Mouse (Mus musculus): ENCODE measurements around the gene Invs. TPM values are rescaled to one million over a fixed set of nuclear protein-coding genes. Genes with fewer than 3 reads are reported as not detected.

The Invs gene
- polyA plus RNA-seq, 1 experiment from 2014 or later, result 2.2 TPM

DNA sequence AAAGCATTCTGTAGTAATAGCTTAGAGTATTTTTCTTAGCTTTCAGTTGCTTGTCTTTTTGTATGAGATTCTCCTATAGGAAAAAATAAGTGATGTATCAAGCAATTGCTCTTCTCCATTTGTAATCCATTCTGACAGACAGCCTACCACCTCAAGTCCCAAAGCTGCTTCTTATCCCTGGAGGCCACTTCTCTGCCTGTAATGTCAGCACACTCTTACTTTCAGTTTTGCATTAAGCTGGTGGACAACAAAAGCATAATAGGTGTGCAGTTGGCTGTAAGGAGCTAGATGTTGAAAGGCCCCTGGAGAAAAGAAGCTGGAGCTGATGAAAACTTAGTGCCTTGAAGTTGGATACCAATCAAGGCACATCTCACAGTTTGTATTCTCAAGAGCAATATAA is 26.3 kb upstream of the Invs start:
- Histone ChIP-seq H3K4me2 (replicated peaks; ENCODE audit: low read depth) (no peak overlapping the region), H3K9ac (ENCODE audit: low read length) (no peak overlapping the region), H3K4me3 (ENCODE audit: low read depth, low read length) (no peak overlapping the region), H3K36me3 (ENCODE audit: control insufficient read depth, insufficient read depth, low read length) (no peaks in the 10 kb centered on the region), H3K27me3 (ENCODE audit: control insufficient read depth, insufficient read depth, low read length) (no peaks in the 10 kb centered on the region), H3K4me1 (replicated peaks; ENCODE audit: control insufficient read depth, insufficient read depth) (no peaks in the 10 kb centered on the region), H3K27ac (replicated peaks) (no peak overlapping the region), H3K9me3 (ENCODE audit: control insufficient read depth, low read length) (no peaks in the 10 kb centered on the region)
- TF ChIP-seq EP300 (optimal IDR thresholded peaks at IDR 0.05), result no peak
- no peak for TF ChIP-seq CTCF (IDR thresholded peaks at IDR 0.05; ENCODE audit: low read depth)
- ATAC-seq (ENCODE audit: low FRiP score, low TSS enrichment) (no peak), DNase-seq (ENCODE audit: low spot score) (no peak)

DNA sequence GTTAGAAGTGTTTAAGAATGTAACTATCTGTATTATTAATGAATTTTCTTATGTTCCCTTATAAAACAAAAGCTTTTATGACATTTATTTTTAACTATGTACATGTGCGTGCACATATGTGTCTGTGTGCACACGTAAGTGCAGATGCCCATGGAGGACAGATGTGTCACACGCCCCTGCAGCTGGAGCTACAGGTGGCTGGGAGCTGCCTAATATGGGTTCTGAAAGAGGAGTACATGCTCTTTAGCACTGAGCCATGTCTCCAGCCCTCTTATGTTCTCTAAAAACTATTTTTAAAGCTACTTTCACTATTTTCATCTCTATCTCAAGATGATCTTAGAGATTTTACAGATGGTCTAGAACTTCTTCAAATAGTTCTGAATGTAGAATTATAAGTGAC is 21.5 kb upstream of the Invs start:
- TF ChIP-seq EP300 (optimal IDR thresholded peaks at IDR 0.05) (no peak), CTCF (IDR thresholded peaks at IDR 0.05; ENCODE audit: low read depth) (no peak)
- Histone ChIP-seq H3K9ac (ENCODE audit: low read length) (no peak overlapping the region), H3K4me3 (ENCODE audit: low read depth, low read length) (no peak overlapping the region), H3K36me3 (ENCODE audit: control insufficient read depth, insufficient read depth, low read length) (no peaks in the 10 kb centered on the region), H3K27me3 (ENCODE audit: control insufficient read depth, insufficient read depth, low read length) (no peaks in the 10 kb centered on the region), H3K27ac (replicated peaks) (no peak overlapping the region), H3K4me1 (replicated peaks; ENCODE audit: control insufficient read depth, insufficient read depth) (no peaks in the 10 kb centered on the region), H3K4me2 (replicated peaks; ENCODE audit: low read depth) (no peak overlapping the region), H3K9me3 (ENCODE audit: control insufficient read depth, low read length) (no peaks in the 10 kb centered on the region)
- DNase-seq (ENCODE audit: low spot score) (no peak), ATAC-seq (ENCODE audit: low FRiP score, low TSS enrichment) (no peak)
- 92% methylated on average over 3 of the region's 3 CpGs for WGBS

DNA sequence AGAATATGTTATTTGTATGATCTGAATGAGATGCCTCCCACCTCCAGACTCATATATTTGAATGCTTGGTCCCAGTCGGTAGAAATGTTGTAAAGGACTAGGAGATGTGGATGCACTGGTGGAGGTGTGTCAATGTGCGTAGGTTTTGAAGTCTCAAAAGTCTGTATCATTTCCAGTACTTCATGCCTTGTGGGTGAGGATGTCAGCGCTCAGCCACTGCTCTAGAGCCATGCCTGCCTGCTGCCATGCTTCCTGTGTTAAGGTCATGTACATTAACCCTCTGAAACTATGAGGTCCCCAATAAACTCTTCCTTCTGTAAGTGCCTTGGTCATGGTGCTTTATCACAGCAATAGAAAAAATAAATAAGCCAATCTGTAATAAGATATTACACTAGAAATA is 11.9 kb upstream of the Invs start:
- Histone ChIP-seq H3K4me2 (replicated peaks; ENCODE audit: low read depth) (no peak overlapping the region), H3K4me3 (ENCODE audit: low read depth, low read length) (no peak overlapping the region), H3K9me3 (ENCODE audit: control insufficient read depth, low read length) (no peaks in the 10 kb centered on the region), H3K27ac (replicated peaks) (no peak overlapping the region), H3K36me3 (ENCODE audit: control insufficient read depth, insufficient read depth, low read length) (no peaks in the 10 kb centered on the region), H3K4me1 (replicated peaks; ENCODE audit: control insufficient read depth, insufficient read depth) (no peaks in the 10 kb centered on the region), H3K27me3 (ENCODE audit: control insufficient read depth, insufficient read depth, low read length) (no peaks in the 10 kb centered on the region), H3K9ac (ENCODE audit: low read length) (no peak overlapping the region)
- no peak for ATAC-seq (ENCODE audit: low FRiP score, low TSS enrichment)
- 83% methylated on average over 3 of the region's 3 CpGs for WGBS
- no peak for DNase-seq (ENCODE audit: low spot score)
- TF ChIP-seq EP300 (optimal IDR thresholded peaks at IDR 0.05) (no peak), CTCF (IDR thresholded peaks at IDR 0.05; ENCODE audit: low read depth) (no peak)

DNA sequence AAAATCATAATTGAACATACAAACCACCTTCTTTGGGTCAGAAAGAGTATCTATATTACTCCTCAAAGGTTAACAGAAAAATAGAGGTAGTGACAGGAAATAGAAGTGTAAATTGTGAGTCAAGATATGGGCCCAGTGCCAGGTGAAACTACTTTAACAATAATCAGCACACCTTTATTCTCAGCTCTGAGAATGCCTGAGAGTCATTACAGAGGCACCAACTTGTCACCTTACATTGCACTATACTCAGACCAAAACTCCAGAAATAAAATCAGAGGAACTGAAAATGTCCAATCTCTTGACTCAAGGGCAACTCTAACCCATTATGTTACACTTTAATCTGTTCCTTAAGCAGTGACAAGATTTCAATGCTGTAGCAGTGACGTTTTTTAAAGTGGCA is 11.4 kb upstream of the Invs start:
- DNase-seq (ENCODE audit: low spot score), result peak; percentile 46
- ATAC-seq (ENCODE audit: low FRiP score, low TSS enrichment), result peak; percentile 56; the same call in 1 of the 2 replicates
- WGBS, result 63% methylated on average over 1 of the region's 1 CpGs

DNA sequence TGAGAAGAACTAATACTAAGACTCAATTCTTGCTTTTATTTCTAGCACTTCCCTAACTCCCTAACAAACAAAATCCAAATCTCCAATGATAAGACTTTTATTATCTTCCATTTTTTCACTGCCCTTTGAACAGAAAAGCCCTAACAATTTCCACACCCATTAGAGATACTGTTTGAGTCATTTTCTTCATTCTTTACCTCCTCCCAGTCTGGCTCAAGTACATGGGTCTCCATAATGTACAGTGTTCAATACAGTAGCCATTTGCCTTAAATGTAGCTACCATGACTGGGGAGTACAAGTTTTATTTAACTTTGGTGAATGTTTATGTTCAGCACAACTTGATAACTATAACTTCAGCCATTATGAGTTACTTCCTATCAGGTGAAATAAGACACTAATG is 9.0 kb upstream of the Invs start:
- H3K9me3 ChIP-seq (ENCODE audit: control insufficient read depth, low read length), result no peaks in the 10 kb centered on the region
- H3K4me2 ChIP-seq (replicated peaks; ENCODE audit: low read depth), result no peak overlapping the region
- no peak for DNase-seq (ENCODE audit: low spot score)
- H3K9ac ChIP-seq (ENCODE audit: low read length), result no peak overlapping the region
- no peak for ATAC-seq (ENCODE audit: low FRiP score, low TSS enrichment)
- H3K27me3 ChIP-seq (ENCODE audit: control insufficient read depth, insufficient read depth, low read length), result no peaks in the 10 kb centered on the region
- no peak overlapping the region for H3K27ac ChIP-seq (replicated peaks)
- TF ChIP-seq CTCF (IDR thresholded peaks at IDR 0.05; ENCODE audit: low read depth) (no peak), EP300 (optimal IDR thresholded peaks at IDR 0.05) (no peak)
- H3K36me3 ChIP-seq (ENCODE audit: control insufficient read depth, insufficient read depth, low read length), result no peaks in the 10 kb centered on the region
- no peaks in the 10 kb centered on the region for H3K4me1 ChIP-seq (replicated peaks; ENCODE audit: control insufficient read depth, insufficient read depth)
- H3K4me3 ChIP-seq (ENCODE audit: low read depth, low read length), result no peak overlapping the region

More for the DNA sequence above, 11.4 kb upstream of the Invs start:
- Histone ChIP-seq H3K27me3 (ENCODE audit: control insufficient read depth, insufficient read depth, low read length) (no peaks in the 10 kb centered on the region), H3K4me3 (ENCODE audit: low read depth, low read length) (no peak overlapping the region), H3K9me3 (ENCODE audit: control insufficient read depth, low read length) (no peaks in the 10 kb centered on the region), H3K36me3 (ENCODE audit: control insufficient read depth, insufficient read depth, low read length) (no peaks in the 10 kb centered on the region), H3K27ac (replicated peaks) (no peak overlapping the region), H3K4me1 (replicated peaks; ENCODE audit: control insufficient read depth, insufficient read depth) (no peaks in the 10 kb centered on the region), H3K4me2 (replicated peaks; ENCODE audit: low read depth) (no peak overlapping the region), H3K9ac (ENCODE audit: low read length) (no peak overlapping the region)
- TF ChIP-seq EP300 (optimal IDR thresholded peaks at IDR 0.05), result no peak
- TF ChIP-seq CTCF (IDR thresholded peaks at IDR 0.05; ENCODE audit: low read depth), result no peak

DNA sequence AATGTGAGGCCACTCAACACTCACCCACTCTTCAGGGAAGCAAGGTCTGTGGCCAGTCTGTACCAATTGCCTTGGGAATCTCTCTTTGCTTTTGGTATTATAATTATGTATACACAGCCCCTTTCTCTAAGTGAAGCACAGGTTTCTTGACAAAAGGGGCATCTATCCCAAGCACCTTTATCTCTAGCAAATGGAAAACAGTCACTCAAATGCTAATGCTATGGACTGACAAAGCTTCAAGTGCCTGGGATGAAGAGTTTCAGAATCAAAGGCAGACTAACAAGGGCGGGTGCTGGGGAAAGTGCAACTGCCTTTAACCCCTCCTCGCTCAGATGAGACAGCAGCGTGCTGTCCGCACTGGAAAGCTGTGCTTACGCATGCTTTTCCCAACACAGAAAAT is 7.7 kb upstream of the Invs start:
- no peak overlapping the region for H3K27ac ChIP-seq (replicated peaks)
- H3K9ac ChIP-seq (ENCODE audit: low read length), result no peak overlapping the region
- ATAC-seq (ENCODE audit: low FRiP score, low TSS enrichment) (0 out of 2 replicates have a peak, but pooled peaks have one; percentile 43), DNase-seq (ENCODE audit: low spot score) (no peak)
- TF ChIP-seq EP300 (optimal IDR thresholded peaks at IDR 0.05) (no peak), CTCF (IDR thresholded peaks at IDR 0.05; ENCODE audit: low read depth) (no peak)
- H3K36me3 ChIP-seq (ENCODE audit: control insufficient read depth, insufficient read depth, low read length), result no peaks in the 10 kb centered on the region
- 52% methylated on average over 5 of the region's 5 CpGs for WGBS
- H3K27me3 ChIP-seq (ENCODE audit: control insufficient read depth, insufficient read depth, low read length), result no peaks in the 10 kb centered on the region
- no peak overlapping the region for H3K4me2 ChIP-seq (replicated peaks; ENCODE audit: low read depth)
- no peaks in the 10 kb centered on the region for H3K9me3 ChIP-seq (ENCODE audit: control insufficient read depth, low read length)
- H3K4me3 ChIP-seq (ENCODE audit: low read depth, low read length), result no peak overlapping the region
- H3K4me1 ChIP-seq (replicated peaks; ENCODE audit: control insufficient read depth, insufficient read depth), result no peaks in the 10 kb centered on the region

Data from stomach, postnatal 0 days (tissue).